Mouse (Mus musculus) c-Kit-negative CD71-positive TER-119-positive erythroid progenitor cells, embryonic 14.5 days (primary cell): ENCODE measurements around the gene Gtf2ird2.
A peak's percentile ranks its signal among the peaks of the same experiment; 100 is the strongest.

Source experiments
- DNase-seq: peaks from one replicate; pipeline ENCODE4 v3.0.0-alpha.2; 2013; ENCODE audit warnings: low read depth, low spot score

Gene Gtf2ird2

GRCm38 (mm10) chr5:134183880-134184808 lies at the start of gene Gtf2ird2:
TSS of gene Gtf2ird2 (plus strand) at chr5:134184019.
- peak; percentile 93 for DNase-seq

- no peak for DNase-seq
Observed at GRCm38 (mm10) chr5:134136022-134136421, 47.8 kb upstream of the Gtf2ird2 start.

GRCm38 (mm10) chr5:134137933-134138332 lies 45.9 kb upstream of the Gtf2ird2 start:
- no peak for DNase-seq

DNA sequence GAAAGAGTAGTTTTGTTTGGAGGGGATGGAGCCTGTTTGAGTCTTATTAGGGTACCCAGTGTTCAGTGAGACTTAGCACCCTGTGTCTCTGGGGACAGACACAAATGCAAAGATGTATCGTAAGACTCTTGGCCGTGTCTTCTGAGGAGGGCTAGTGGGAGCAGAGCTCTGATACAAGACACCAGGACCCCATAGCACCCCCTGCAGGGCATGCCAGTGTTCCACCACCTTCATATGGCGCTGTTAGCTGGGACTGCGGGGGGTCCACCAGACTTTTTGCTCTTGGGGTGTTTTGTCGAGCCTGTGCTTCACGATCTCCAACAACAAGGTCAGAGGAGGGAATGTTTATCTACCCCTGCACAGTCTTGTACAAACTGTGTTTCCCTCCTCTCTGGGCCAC lies 44.4 kb upstream of the Gtf2ird2 start:
- DNase-seq = no peak

DNA sequence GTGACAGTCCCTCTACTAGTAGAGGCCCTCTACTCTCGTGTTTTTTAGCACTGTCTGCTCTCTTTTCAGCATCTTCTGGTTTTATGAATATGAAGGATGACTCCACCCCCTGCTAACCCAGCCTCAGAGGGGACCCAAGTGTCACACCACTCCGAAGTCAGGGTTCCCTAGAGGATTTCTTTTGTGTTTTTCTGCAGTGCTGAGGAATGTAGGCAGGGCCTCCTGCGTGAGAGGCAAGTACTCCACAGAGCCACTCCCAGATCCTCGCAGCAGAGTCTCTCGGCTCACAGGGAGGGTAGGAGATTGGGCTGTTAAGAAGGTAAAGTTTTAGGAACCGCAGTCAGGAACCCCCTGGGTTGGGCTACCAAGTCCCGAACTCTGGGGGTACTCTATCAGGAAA lies 42.6 kb upstream of the Gtf2ird2 start:
- no peak for DNase-seq

DNA sequence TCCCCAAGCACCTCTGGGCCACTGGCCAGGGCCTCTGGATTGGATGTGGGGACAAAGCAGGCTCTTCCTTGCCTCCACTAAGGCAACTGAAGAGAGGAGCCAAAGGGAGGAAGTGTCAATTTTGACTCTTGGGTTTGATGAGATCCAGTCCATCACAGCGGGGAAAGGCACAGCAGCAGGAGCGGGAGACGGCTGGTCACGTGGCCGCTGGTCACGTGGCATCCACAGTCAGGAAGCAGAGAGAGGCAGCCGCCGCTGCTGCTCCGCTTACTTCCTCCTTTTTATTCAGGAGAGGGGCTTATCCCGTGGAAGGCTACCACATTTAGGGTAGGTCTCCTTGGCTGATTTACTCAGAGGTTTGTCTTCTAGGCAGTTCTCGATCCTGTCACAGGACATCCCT lies 41.4 kb upstream of the Gtf2ird2 start:
- DNase-seq = no peak

- no peak for DNase-seq
Observed at GRCm38 (mm10) chr5:134144986-134145385, 38.8 kb upstream of the Gtf2ird2 start.

DNA sequence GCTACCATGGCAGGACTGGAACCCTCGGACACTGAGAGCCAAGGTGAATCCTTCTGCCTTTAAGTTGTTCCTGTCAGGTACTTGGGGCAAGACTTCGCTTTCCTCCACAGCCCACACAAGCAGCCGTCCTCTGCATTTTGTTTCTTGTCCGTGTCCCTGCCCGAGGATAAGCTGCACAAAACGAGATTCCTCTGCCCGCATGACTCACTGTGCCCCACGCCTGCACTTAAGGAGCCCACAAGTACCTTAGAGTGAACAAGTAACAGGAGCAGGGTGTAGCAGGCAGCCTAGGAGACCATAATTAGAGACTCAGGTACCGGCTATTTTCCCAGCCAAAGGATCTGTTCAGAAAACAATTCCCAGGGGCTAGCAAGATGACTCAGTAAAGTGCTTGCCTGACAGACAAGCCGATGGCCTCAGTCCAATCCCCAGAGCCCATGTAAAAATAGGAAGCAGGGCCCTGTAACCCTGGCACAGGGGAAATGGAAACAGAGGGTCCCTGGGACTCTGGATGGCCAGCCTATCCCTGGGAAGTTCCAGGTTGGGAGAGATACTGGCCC lies 36.5 kb upstream of the Gtf2ird2 start:
- DNase-seq = no peak

GRCm38 (mm10) chr5:134148153-134148552 lies 35.7 kb upstream of the Gtf2ird2 start:
- no peak for DNase-seq

DNA sequence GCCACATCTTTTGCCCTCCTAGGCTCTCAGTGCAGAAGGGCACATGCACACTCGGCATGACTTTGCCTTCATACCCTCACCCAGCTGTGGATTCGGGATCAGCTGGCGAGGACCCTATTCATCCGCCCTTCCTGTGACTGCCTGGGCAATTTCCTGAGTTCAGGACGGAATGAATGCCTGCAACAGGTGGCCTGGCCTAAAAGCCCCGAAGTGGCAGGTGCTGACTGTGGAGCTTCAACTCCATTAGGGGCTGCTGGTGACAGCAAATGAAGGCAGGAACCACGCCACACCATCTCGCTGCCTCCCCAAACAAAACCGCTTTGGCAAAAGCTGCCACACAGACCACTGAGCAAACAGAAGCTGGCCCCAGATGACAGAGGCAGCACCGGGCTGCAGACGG lies 31.9 kb upstream of the Gtf2ird2 start:
- DNase-seq = no peak

DNA sequence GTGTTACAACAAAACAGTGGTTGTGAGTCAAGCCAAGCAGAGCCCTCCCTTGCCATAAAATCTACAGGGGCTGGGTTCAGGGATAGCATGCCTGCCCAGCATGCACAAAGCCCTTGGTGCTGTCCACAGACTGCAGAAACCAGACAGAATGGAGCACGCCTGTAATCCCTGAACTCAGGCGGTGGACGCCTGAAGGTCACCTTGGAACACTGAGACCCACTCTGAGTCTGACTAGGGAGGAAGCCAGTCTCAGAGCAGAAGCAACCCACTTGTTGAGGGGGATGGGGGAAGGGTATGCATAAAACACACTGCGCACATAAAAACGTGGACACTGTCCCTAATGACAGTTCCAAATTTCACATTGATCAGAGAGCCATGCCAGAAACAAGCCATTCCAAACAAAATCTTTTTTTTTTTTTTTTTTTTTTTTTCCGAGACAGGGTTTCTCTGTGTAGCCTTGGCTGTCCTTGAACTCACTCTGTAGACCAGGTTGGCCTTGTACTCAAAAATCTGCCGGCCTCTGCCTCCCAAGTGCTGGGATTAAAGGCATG lies 27.8 kb upstream of the Gtf2ird2 start:
- no peak for DNase-seq

- no peak for DNase-seq
Observed at GRCm38 (mm10) chr5:134164688-134165087, 19.1 kb upstream of the Gtf2ird2 start.

DNA sequence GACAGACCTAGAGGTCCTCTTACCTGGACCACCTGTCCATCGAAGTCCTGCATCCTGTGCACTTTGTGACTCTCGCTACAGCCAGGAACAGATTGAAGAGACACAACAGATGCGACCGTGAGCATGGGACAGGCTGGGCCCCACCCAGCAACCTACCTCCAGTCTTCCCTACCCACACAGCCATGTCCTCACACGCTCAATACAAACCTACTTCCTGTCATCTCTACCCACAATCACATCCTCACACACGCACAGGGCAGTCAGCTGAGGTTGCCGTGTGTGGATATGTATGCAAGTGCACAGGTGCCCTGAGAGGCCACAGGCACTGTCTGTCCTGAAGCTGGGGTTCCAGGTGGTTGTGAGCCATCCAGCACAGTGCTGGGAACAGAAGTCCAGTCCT lies 17.2 kb upstream of the Gtf2ird2 start:
- no peak for DNase-seq

DNA sequence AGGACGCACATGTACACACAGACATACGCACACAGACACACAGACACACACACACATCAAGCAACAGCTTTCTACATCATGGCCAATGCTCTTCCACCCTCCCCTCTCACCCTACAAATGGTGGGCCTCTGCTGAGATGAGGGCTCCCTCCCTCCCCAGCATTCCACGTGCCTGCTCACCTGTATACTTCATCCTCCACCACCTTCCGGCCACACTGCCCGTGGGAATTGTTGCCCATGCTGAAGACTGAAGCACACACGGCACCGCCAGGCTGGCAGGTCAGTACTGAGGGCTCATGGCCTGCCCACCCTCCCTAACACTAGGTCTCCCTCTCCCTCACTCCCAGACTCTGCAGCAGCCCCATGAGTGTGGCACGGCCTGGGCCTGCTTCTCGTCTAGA lies 15.8 kb upstream of the Gtf2ird2 start:
- no peak for DNase-seq

- DNase-seq = no peak
Observed at GRCm38 (mm10) chr5:134169231-134169630, 14.6 kb upstream of the Gtf2ird2 start.

GRCm38 (mm10) chr5:134170167-134170566 lies 13.7 kb upstream of the Gtf2ird2 start:
- no peak for DNase-seq

DNA sequence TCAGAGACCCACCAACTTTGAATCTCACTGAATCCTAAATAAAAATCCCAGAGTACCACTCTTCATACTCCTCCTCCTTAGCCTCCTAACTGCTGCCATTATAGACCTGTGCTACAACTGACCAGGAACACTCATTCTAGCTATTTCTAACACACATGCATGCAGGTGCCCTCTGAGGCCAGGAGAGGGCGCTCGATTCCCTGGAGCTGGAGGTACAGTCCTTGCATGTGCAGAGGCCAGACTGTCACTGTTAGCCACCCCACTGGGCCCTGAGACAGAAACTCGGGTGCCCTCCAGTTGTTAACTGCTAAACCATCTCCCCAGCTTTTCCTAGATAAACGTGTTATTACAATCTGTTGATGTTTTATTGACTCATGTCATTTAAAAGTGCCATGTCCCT lies 10.6 kb upstream of the Gtf2ird2 start:
- peak; percentile 20 for DNase-seq

DNA sequence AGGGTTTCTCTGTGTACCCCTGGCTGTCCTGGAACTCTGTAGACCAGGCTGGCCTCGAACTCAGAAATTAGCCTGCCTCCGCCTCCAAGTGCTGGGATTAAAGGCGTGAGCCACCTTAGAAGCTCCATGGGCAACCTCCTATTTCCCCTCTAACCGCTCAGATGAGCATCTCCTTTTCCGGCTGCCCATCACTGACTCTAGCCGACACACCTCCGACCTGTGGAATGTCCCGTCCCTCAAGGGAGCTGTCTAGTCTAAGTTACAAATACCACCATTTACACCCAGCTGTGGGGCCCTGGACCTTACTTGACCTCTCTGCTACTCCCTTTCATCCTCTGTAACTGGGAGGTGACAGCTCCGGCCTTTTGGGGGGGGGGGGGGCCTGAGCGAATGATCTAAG lies 8.1 kb upstream of the Gtf2ird2 start:
- DNase-seq = no peak

DNA sequence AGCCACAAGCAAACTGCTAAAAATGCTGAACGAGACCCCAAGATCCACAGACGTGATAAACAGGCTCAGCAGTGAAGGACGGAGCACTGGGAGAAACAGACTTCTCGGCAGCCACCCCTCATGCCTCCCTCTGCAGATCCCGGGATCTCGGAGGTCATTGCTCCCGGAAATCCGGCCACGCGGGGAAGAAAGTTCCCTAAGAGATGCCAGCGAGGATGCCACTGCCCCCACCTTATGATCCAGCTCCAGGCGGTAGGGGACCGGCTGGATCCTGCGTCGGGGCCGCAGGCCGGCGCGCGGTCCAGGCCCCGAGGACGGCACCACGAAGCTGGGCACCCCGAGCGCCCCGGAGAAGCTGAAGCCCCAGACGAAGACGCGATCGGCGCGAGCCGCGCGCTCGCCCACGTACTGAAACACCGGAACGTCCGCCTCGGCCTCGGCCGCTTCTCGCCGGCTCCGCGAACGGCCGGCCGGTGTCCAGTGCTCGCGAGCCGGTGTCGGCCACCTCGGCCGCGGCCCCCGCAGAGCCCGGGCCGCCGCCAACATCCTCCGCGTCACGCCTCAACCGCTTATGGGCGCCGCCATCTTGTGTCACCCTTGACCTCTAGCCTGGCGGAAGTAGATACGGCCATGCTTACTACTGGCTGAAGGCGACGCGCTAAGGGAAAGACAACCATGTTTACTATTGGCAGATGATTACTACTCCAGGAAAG lies 7.5 kb upstream of the Gtf2ird2 start, which contains the start of gene Rcc1l:
Gene Rcc1l, minus strand, starts transcription at position 606 of the 713 bp plus-strand sequence.
- DNase-seq = peak; percentile 72

GRCm38 (mm10) chr5:134178536-134178935 lies 5.3 kb upstream of the Gtf2ird2 start:
- no peak for DNase-seq

- DNase-seq = peak; percentile 54
Observed at GRCm38 (mm10) chr5:134179871-134180270, 3.9 kb upstream of the Gtf2ird2 start.

DNA sequence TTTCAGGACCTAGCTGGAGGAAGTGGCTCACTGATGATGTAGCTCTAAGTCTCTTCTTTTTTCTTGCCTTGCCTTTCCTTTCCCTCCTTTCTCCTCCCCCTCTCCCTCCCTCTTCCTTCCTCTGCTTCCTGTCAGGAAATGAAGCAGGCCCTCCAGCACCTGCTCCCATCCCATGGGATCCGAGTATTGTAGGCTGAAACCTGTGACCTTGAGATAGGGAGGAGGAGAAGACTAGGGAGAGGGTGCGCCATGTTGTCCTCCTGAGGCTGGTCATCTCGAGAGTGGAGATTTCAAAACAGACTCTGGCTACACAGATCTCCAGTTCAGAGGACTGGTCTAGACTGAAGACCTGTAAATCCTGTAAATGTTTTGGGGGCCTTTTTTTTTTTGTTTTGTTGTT lies 1.6 kb upstream of the Gtf2ird2 start:
- no peak for DNase-seq
